Mouse (Mus musculus): ENCODE data around the gene Gtdc1.

Gtdc1 gene

GRCm38 (mm10) chr2:44923056-44923883 lies 4.2 kb downstream of the Gtdc1 start:
- DNase-seq: no peak

GRCm38 (mm10) chr2:44922500-44922899 lies 5.0 kb downstream of the Gtdc1 start:
- DNase-seq: no peak

GRCm38 (mm10) chr2:44920471-44920870 lies 7.0 kb downstream of the Gtdc1 start:
- DNase-seq: no peak

GRCm38 (mm10) chr2:44919326-44919725 lies 8.1 kb downstream of the Gtdc1 start:
- no peak for DNase-seq

GRCm38 (mm10) chr2:44918737-44919136 lies 8.7 kb downstream of the Gtdc1 start:
- no peak for DNase-seq

GRCm38 (mm10) chr2:44916286-44916685 lies 11.2 kb downstream of the Gtdc1 start:
- no peak for DNase-seq

- DNase-seq: no peak
Measured at GRCm38 (mm10) chr2:44897801-44898200, 29.7 kb downstream of the Gtdc1 start.

GRCm38 (mm10) chr2:44873718-44874117 lies 53.7 kb downstream of the Gtdc1 start:
- DNase-seq: no peak

GRCm38 (mm10) chr2:44864726-44865125 lies 62.7 kb downstream of the Gtdc1 start:
- DNase-seq: no peak

GRCm38 (mm10) chr2:44854475-44854874 lies 73.0 kb downstream of the Gtdc1 start:
- no peak for DNase-seq

GRCm38 (mm10) chr2:44849666-44850065 lies 77.8 kb downstream of the Gtdc1 start:
- DNase-seq: no peak

GRCm38 (mm10) chr2:44848156-44848555 lies 79.3 kb downstream of the Gtdc1 start:
- DNase-seq: no peak

- no peak for DNase-seq
Measured at GRCm38 (mm10) chr2:44845424-44845823, 82.0 kb downstream of the Gtdc1 start.

- DNase-seq: no peak
Measured at GRCm38 (mm10) chr2:44829753-44830152, 97.7 kb downstream of the Gtdc1 start.

GRCm38 (mm10) chr2:44829346-44829745 lies 98.1 kb downstream of the Gtdc1 start:
- no peak for DNase-seq

- DNase-seq: no peak
Measured at GRCm38 (mm10) chr2:44826609-44827008, 100.8 kb downstream of the Gtdc1 start.

- no peak for DNase-seq
Measured at GRCm38 (mm10) chr2:44817787-44818186, 109.7 kb downstream of the Gtdc1 start.

GRCm38 (mm10) chr2:44813729-44814128 lies 113.7 kb downstream of the Gtdc1 start:
- DNase-seq: no peak

- DNase-seq: no peak
Measured at GRCm38 (mm10) chr2:44804497-44804896, 123.0 kb downstream of the Gtdc1 start.

GRCm38 (mm10) chr2:44801361-44801760 lies 126.1 kb downstream of the Gtdc1 start:
- no peak for DNase-seq

- peak; percentile 36 to 49 for DNase-seq
Measured at GRCm38 (mm10) chr2:44791840-44792239, 135.6 kb downstream of the Gtdc1 start.

- DNase-seq: no peak
Measured at GRCm38 (mm10) chr2:44791134-44791533, 136.3 kb downstream of the Gtdc1 start.

GRCm38 (mm10) chr2:44782746-44783145 lies 144.7 kb downstream of the Gtdc1 start:
- peak; percentile 40 to 52 for DNase-seq

- no peak for DNase-seq
Measured at GRCm38 (mm10) chr2:44780961-44781360, 146.5 kb downstream of the Gtdc1 start.

GRCm38 (mm10) chr2:44763898-44764297 lies 163.6 kb downstream of the Gtdc1 start:
- no peak for DNase-seq
